Mouse (Mus musculus): ENCODE measurements around the gene Fzd9. TPM values are rescaled to one million over a fixed set of nuclear protein-coding genes. Genes with fewer than 3 reads are reported as not detected.

The Fzd9 gene
- polyA plus RNA-seq (2014; fragmentation: Illumina TruSeq; extraction: RNeasy Lipid Tissue Mini Kit (QIAGEN cat#74804); ENCODE audit: low read depth, low replicate concordance), result not detected

DNA sequence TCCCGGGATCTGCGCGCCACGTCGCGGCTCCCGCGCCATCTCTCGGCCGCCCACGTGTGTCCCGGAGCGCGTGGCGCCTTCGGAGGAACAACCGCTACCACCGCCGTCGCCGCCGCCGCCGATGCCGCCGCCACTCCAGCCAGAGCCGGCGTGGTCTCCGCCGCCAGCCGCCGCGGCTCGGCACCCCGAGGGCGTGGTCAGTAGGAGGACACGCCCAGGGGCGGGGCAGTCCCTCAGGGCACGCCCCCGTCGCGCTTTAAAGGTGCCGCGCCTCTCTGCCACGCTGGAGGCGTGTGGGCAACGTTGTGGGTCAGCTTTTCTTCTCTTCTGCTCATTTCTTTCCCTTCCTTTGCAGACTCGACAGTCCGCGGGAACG is at the start of gene Fzd9:
Gene Fzd9 (minus strand): TSS at position 152 of the 376 bp plus-strand sequence.

Other genes starting within 250 kb of the Fzd9 start
- 4.7 TPM for gene Abhd11, start 242.1 kb downstream of the Fzd9 start, polyA plus RNA-seq (2014; fragmentation: Illumina TruSeq; extraction: RNeasy Lipid Tissue Mini Kit (QIAGEN cat#74804); ENCODE audit: low read depth, low replicate concordance)
- not detected for gene Stx1a, start 227.7 kb downstream of the Fzd9 start, polyA plus RNA-seq (2014; fragmentation: Illumina TruSeq; extraction: RNeasy Lipid Tissue Mini Kit (QIAGEN cat#74804); ENCODE audit: low read depth, low replicate concordance)
- 15.1 TPM for gene Dnajc30, start 187.0 kb downstream of the Fzd9 start, polyA plus RNA-seq (2014; fragmentation: Illumina TruSeq; extraction: RNeasy Lipid Tissue Mini Kit (QIAGEN cat#74804); ENCODE audit: low read depth, low replicate concordance)
- 12.3 TPM for gene Bud23, start 186.3 kb downstream of the Fzd9 start, polyA plus RNA-seq (2014; fragmentation: Illumina TruSeq; extraction: RNeasy Lipid Tissue Mini Kit (QIAGEN cat#74804); ENCODE audit: low read depth, low replicate concordance)
- not detected for gene Vps37d, start 173.0 kb downstream of the Fzd9 start, polyA plus RNA-seq (2014; fragmentation: Illumina TruSeq; extraction: RNeasy Lipid Tissue Mini Kit (QIAGEN cat#74804); ENCODE audit: low read depth, low replicate concordance)
- gene Mlxipl, start 161.3 kb downstream of the Fzd9 start, polyA plus RNA-seq (2014; fragmentation: Illumina TruSeq; extraction: RNeasy Lipid Tissue Mini Kit (QIAGEN cat#74804); ENCODE audit: low read depth, low replicate concordance), result 5.9 TPM
- 3.3 TPM for gene Tbl2, start 101.6 kb downstream of the Fzd9 start, polyA plus RNA-seq (2014; fragmentation: Illumina TruSeq; extraction: RNeasy Lipid Tissue Mini Kit (QIAGEN cat#74804); ENCODE audit: low read depth, low replicate concordance)
- 12.0 TPM for gene Bcl7b, start 82.9 kb downstream of the Fzd9 start, polyA plus RNA-seq (2014; fragmentation: Illumina TruSeq; extraction: RNeasy Lipid Tissue Mini Kit (QIAGEN cat#74804); ENCODE audit: low read depth, low replicate concordance)
- gene Baz1b, start 64.0 kb downstream of the Fzd9 start, polyA plus RNA-seq (2014; fragmentation: Illumina TruSeq; extraction: RNeasy Lipid Tissue Mini Kit (QIAGEN cat#74804); ENCODE audit: low read depth, low replicate concordance), result 32.9 TPM
- gene Fkbp6, start 98.8 kb upstream of the Fzd9 start, polyA plus RNA-seq (2014; fragmentation: Illumina TruSeq; extraction: RNeasy Lipid Tissue Mini Kit (QIAGEN cat#74804); ENCODE audit: low read depth, low replicate concordance), result not detected
- not detected for gene Trim50, start 102.1 kb upstream of the Fzd9 start, polyA plus RNA-seq (2014; fragmentation: Illumina TruSeq; extraction: RNeasy Lipid Tissue Mini Kit (QIAGEN cat#74804); ENCODE audit: low read depth, low replicate concordance)
- 1.9 TPM for gene Nsun5, start 118.7 kb upstream of the Fzd9 start, polyA plus RNA-seq (2014; fragmentation: Illumina TruSeq; extraction: RNeasy Lipid Tissue Mini Kit (QIAGEN cat#74804); ENCODE audit: low read depth, low replicate concordance)
- 1.6 TPM for gene Pom121, start 143.3 kb upstream of the Fzd9 start, polyA plus RNA-seq (2014; fragmentation: Illumina TruSeq; extraction: RNeasy Lipid Tissue Mini Kit (QIAGEN cat#74804); ENCODE audit: low read depth, low replicate concordance)

All from kidney, adult 10 weeks (tissue).